Mouse (Mus musculus) limb, embryonic 14.5 days (tissue): ENCODE data around the gene Myl6b. TPM values are rescaled to one million over a fixed set of nuclear protein-coding genes. Genes with fewer than 3 reads are reported as not detected.

Source experiments
- ATAC-seq: fragments of 200-750 bp; cut with Nextera tagmentation; 2 replicates; pipeline ENCODE4 v1.8.0; 2017; ENCODE audit warnings: low read depth, moderate number of reproducible peaks, moderate TSS enrichment; ENCODE audit not compliant: low FRiP score
- DNase-seq: peaks from one replicate; pipeline ENCODE4 v3.0.0-alpha.2; 2015; ENCODE audit warnings: low spot score
- H3K27ac ChIP-seq: fragments of 300-500 bp; sonication (generic); replicated peaks from 2 replicates; pipeline ENCODE4 v1.5.1; 2014; ENCODE audit warnings: low read depth, mild to moderate bottlenecking, low read length, moderate library complexity, mixed read lengths
- H3K27me3 ChIP-seq: fragments of 300-500 bp; sonication (generic); 2 replicates; pipeline ENCODE4 v1.6.1; 2014; ENCODE audit warnings: low read length, mixed read lengths; ENCODE audit not compliant: control insufficient read depth, insufficient read depth
- H3K36me3 ChIP-seq: fragments of 300-500 bp; sonication (generic); 2 replicates; pipeline ENCODE4 v1.6.1; 2014; ENCODE audit warnings: mild to moderate bottlenecking, low read length, moderate library complexity, mixed read lengths; ENCODE audit not compliant: control insufficient read depth, insufficient read depth
- H3K4me1 ChIP-seq: fragments of 300-500 bp; sonication (generic); 2 replicates; pipeline ENCODE4 v1.6.1; 2014; ENCODE audit warnings: antibody characterized with exemption, low read length, mixed read lengths; ENCODE audit not compliant: control insufficient read depth, insufficient read depth
- H3K4me2 ChIP-seq: fragments of 300-500 bp; sonication (generic); replicated peaks from 2 replicates; pipeline ENCODE4 v1.6.1; 2014; ENCODE audit warnings: low read depth, mild to moderate bottlenecking, low read length, moderate library complexity; ENCODE audit not compliant: severe bottlenecking
- H3K4me3 ChIP-seq: fragments of 300-500 bp; sonication (generic); replicated peaks from 2 replicates; pipeline ENCODE4 v1.5.1; 2014; ENCODE audit warnings: low read length
- H3K9ac ChIP-seq: fragments of 300-500 bp; sonication (generic); 2 replicates; pipeline ENCODE4 v1.6.1; 2014; ENCODE audit warnings: mild to moderate bottlenecking, low read depth, low read length, moderate library complexity; ENCODE audit not compliant: severe bottlenecking
- H3K9me3 ChIP-seq: fragments of 300-500 bp; sonication (generic); 2 replicates; pipeline ENCODE4 v1.6.1; 2016; ENCODE audit warnings: low read length; ENCODE audit not compliant: control insufficient read depth
- POLR2A ChIP-seq: fragments of 200-500 bp; IDR thresholded peaks from 2 replicates; pipeline ENCODE4 v1.8.0; 2012; ENCODE audit warnings: inconsistent platforms, mild to moderate bottlenecking, moderate library complexity, borderline replicate concordance; ENCODE audit not compliant: insufficient read depth, insufficient read length; ENCODE audit errors: extremely low read depth
- WGBS: fragments of 180-500 bp; shearing (Covaris S2); extraction: QIAGEN DNeasy Blood & Tissue Kit; methylation state at CpG from one replicate; pipeline ENCODE4 v1.1.7; 2014; 5-methylcytosine and 5-hydroxymethylcytosine counted together
- polyA plus RNA-seq, 2 experiments: library from polyadenylated mRNA; depleted of rRNA in 1 of 2; stranded (reverse) in 1 of 2; unstranded in 1 of 2; fragments of >200 nt; fragmentation: Nextera tagmentation in 1 of 2; extraction: Ambion mirVana in 1 of 2; gene quantifications; 2 replicates each; pipeline versions ENCODE4 v1.2.1 to v1.2.3; 2012 to 2014

The Myl6b gene
- polyA plus RNA-seq, 2 experiments, result 6.6 to 56.7 TPM

- no peak for TF ChIP-seq POLR2A
- Histone ChIP-seq H3K36me3 (peaks cover 64% of the 10 kb centered on the region), H3K4me2 (no peak overlapping the region), H3K27ac (no peak overlapping the region), H3K4me1 (no peaks in the 10 kb centered on the region), H3K4me3 (no peak overlapping the region), H3K9ac (no peak overlapping the region), H3K9me3 (no peaks in the 10 kb centered on the region), H3K27me3 (peaks cover 17% of the 10 kb centered on the region; the same call in 1 of the 2 replicates)
- ATAC-seq (no peak), DNase-seq (no peak)
- WGBS, result 26% methylated on average over 6 of the region's 6 CpGs
Observed at GRCm38 (mm10) chr10:128516677-128517076, 18.2 kb upstream of the Myl6b start.

GRCm38 (mm10) chr10:128516029-128516428, 17.5 kb upstream of the Myl6b start:
- Histone ChIP-seq H3K4me3 (no peak overlapping the region), H3K27ac (no peak overlapping the region), H3K27me3 (peaks cover 17% of the 10 kb centered on the region; the same call in 1 of the 2 replicates), H3K4me1 (no peaks in the 10 kb centered on the region), H3K4me2 (no peak overlapping the region; the same call in 1 of the 2 replicates), H3K9ac (no peak overlapping the region), H3K36me3 (peaks cover 64% of the 10 kb centered on the region), H3K9me3 (no peaks in the 10 kb centered on the region)
- no peak for TF ChIP-seq POLR2A
- ATAC-seq (no peak), DNase-seq (no peak)
- WGBS, result 19% methylated on average over 13 of the region's 20 CpGs

- 83% methylated on average over 4 of the region's 4 CpGs for WGBS
Observed at GRCm38 (mm10) chr10:128515044-128515443, 16.6 kb upstream of the Myl6b start.

GRCm38 (mm10) chr10:128511761-128512160, 13.3 kb upstream of the Myl6b start:
- no peaks in the 10 kb centered on the region for H3K9me3 ChIP-seq
- H3K4me2 ChIP-seq, result no peak overlapping the region
- peaks cover 4% of the 10 kb centered on the region; the same call in 1 of the 2 replicates for H3K27me3 ChIP-seq
- WGBS, result 81% methylated on average over 12 of the region's 12 CpGs
- H3K4me3 ChIP-seq, result no peak overlapping the region
- peaks cover 50% of the 10 kb centered on the region for H3K36me3 ChIP-seq
- DNase-seq, result no peak
- ATAC-seq, result no peak
- H3K9ac ChIP-seq, result no peak overlapping the region
- no peak overlapping the region for H3K27ac ChIP-seq
- TF ChIP-seq POLR2A, result no peak
- H3K4me1 ChIP-seq, result no peaks in the 10 kb centered on the region

More at GRCm38 (mm10) chr10:128515044-128515443, 16.6 kb upstream of the Myl6b start:
- Histone ChIP-seq H3K36me3 (peaks cover 62% of the 10 kb centered on the region), H3K27me3 (peaks cover 17% of the 10 kb centered on the region; the same call in 1 of the 2 replicates), H3K9ac (no peak overlapping the region), H3K9me3 (no peaks in the 10 kb centered on the region), H3K4me2 (no peak overlapping the region), H3K27ac (no peak overlapping the region), H3K4me1 (no peaks in the 10 kb centered on the region), H3K4me3 (no peak overlapping the region)
- no peak for TF ChIP-seq POLR2A
- no peak for DNase-seq
- ATAC-seq, result no peak

GRCm38 (mm10) chr10:128511189-128511588, 12.7 kb upstream of the Myl6b start:
- Histone ChIP-seq H3K9ac (no peak overlapping the region), H3K4me2 (no peak overlapping the region), H3K36me3 (peaks cover 50% of the 10 kb centered on the region), H3K27ac (no peak overlapping the region), H3K4me1 (no peaks in the 10 kb centered on the region), H3K4me3 (no peak overlapping the region), H3K9me3 (no peaks in the 10 kb centered on the region), H3K27me3 (no peaks in the 10 kb centered on the region; the same call in 1 of the 2 replicates)
- no peak for TF ChIP-seq POLR2A
- ATAC-seq, result no peak
- WGBS, result 86% methylated on average over 9 of the region's 9 CpGs
- no peak for DNase-seq

- no peaks in the 10 kb centered on the region for H3K4me1 ChIP-seq
- DNase-seq, result no peak
- TF ChIP-seq POLR2A, result no peak
- H3K4me2 ChIP-seq, result no peak overlapping the region
- H3K4me3 ChIP-seq, result no peak overlapping the region
- no peak for ATAC-seq
- H3K27me3 ChIP-seq, result no peaks in the 10 kb centered on the region
- 83% methylated on average over 11 of the region's 11 CpGs for WGBS
- H3K9ac ChIP-seq, result no peak overlapping the region
- H3K9me3 ChIP-seq, result no peaks in the 10 kb centered on the region
- no peak overlapping the region for H3K27ac ChIP-seq
- H3K36me3 ChIP-seq, result peaks cover 47% of the 10 kb centered on the region
Observed at GRCm38 (mm10) chr10:128510301-128510700, 11.8 kb upstream of the Myl6b start.
